Mouse (Mus musculus): Measurements from ENCODE around the gene F12. TPM values are rescaled to one million over a fixed set of nuclear protein-coding genes. Genes with fewer than 3 reads are reported as not detected.

F12 gene
- total RNA-seq (2015) (0.13 and 0.21 TPM in 2 replicates), total RNA-seq (2017) (not detected in 2 replicates)

DNA sequence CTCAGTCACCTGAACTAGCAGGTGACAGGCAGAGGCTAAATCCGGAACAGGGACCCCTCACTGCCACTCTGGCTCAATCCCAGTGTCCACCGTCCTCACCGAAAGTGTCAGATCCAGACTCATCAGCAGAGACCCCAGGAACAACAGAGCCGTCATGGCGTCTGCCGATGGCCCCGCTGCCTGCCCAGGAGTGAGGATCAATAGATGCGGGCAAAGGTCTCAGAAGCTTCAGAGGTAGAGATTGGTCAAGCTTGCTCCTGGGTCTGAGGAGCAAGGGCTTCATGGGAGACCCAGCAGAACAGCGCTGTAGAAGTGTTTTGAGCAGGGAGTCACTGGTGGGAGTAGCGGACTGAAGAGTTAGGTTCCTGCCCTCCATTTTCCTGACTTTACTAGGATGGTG lies at the start of gene F12:
F12 (minus strand) TSS at position 181 of the 400 bp plus-strand sequence.
- no peak for ATAC-seq (ENCODE audit: poor library complexity, severe bottlenecking)

- ATAC-seq (ENCODE audit: poor library complexity, severe bottlenecking), result no peak
Observed at GRCm38 (mm10) chr13:55476256-55476655, 49.7 kb upstream of the F12 start.

DNA sequence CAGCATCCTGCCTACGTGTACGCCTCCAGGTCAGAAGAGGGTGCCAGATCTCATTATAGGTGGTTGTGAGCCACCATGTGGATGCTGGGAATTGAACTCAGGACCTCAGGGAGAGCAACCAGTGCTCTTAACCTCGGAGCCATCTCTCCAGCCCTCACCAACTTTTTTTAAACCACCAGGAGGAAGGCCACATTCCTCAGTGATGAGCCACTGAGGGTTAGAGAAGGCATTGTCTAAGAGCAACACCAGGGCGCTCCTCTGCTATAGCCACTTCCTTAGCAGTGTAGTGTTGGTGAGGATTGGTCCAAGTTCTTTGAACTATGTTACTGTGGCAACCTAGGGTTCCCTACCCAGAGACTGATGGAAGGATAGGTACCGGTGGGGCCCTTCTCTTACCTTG lies 49.2 kb upstream of the F12 start:
- ATAC-seq (ENCODE audit: poor library complexity, severe bottlenecking), result no peak

GRCm38 (mm10) chr13:55474621-55475069 lies 48.1 kb upstream of the F12 start:
- no peak for ATAC-seq (ENCODE audit: poor library complexity, severe bottlenecking)

DNA sequence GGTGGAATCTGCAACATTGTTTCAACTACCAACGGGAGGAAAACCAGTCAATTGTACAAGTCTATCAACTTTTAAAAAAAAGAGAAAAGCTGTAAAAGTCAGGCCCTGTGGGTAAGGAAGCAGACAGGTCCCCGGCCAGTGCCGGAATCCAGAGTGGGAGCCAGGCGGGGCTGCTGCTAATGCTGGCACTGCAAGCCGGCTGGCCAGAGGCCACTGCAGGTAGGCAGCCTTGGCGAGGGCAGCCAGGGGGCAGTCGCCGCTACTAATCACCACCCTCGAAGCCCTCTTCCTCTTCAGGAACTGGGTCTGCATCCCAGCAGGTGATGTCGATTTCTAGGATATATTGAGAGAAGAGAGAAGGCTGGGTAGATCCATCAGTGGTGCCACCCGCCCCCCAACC lies 47.4 kb upstream of the F12 start:
- ATAC-seq (ENCODE audit: poor library complexity, severe bottlenecking), result no peak

- no peak for ATAC-seq (ENCODE audit: poor library complexity, severe bottlenecking)
Observed at GRCm38 (mm10) chr13:55473076-55473831, 46.7 kb upstream of the F12 start.

DNA sequence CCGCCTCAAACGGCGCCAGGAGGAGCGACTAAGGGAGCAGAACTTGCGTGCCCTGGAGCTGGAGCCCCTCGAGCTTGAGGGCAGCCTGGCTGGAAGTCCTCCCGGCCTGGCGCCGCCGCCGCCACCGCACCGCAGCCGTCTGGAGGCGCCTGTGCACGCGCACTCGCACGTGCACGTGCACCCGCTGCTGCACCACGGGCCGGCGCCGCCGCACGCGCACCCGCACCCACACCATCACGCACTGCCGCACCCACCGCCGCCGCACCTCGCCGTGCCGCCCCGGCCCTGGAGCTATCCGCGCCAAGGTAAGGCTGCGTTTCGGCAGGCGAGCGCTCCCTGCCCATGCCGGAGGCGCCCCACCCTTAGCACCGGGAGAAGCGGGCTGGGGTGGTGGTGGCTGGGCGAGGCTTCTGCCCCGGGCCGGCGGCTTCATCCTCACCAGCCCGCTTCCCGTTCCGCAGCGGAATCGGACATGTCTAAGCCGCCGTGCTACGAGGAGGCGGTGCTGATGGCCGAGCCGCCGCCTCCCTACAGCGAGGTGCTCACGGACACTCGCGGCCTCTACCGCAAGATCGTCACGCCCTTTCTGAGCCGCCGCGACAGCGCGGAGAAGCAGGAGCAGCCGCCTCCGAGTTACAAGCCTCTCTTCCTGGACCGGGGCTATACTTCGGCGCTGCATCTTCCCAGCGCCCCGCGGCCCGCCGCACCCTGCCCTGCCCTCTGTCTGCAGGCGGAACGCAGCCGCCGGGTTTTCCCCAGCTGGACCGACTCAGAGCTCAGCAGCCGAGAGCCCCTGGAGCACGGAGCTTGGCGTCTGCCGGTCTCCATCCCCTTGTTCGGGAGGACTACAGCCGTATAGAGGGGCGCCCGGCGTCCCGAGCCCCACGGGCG lies 45.8 kb upstream of the F12 start:
- ATAC-seq (ENCODE audit: poor library complexity, severe bottlenecking), result peak; percentile 55

DNA sequence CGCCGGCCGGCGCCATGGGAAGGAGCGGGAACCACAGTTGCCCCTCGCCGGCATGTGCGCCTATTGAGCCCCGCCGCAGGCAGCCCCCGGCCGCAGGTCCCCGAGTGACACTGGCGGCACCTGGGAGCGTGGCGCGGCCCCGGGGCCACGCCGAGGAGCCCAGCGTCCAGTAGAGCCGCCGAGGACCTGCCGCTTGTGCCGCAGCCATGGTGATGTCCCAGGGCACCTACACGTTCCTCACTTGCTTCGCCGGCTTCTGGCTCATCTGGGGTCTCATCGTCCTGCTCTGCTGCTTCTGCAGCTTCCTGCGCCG lies 45.2 kb upstream of the F12 start:
- ATAC-seq (ENCODE audit: poor library complexity, severe bottlenecking), result no peak

- ATAC-seq (ENCODE audit: poor library complexity, severe bottlenecking), result peak; percentile 54
Observed at GRCm38 (mm10) chr13:55471156-55471818, 44.7 kb upstream of the F12 start.

DNA sequence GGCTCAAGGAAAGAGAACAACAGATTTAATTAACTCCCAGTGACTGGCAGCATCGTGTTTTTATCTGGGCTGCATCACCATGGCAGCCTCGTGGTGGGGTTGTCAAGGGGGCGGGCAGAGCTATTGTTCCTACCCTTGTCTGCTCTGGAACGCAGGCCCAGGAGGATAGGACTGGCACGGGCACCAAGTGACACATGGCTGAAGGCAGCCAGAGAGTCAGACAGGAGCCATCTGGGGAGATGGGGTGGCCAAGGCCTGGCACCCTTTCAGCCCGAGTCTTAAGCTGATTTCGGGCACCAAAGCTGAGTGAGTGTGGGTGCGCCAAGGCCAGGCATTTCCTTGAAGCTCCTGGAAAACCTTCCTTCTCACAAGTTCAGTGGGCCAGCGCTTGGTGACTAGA lies 43.8 kb upstream of the F12 start:
- no peak for ATAC-seq (ENCODE audit: poor library complexity, severe bottlenecking)

- ATAC-seq (ENCODE audit: poor library complexity, severe bottlenecking), result no peak
Observed at GRCm38 (mm10) chr13:55468851-55469560, 42.4 kb upstream of the F12 start.

- peak; percentile 31; the same call in 1 of the 2 replicates for ATAC-seq (ENCODE audit: poor library complexity, severe bottlenecking)
Observed at GRCm38 (mm10) chr13:55465830-55466440, 39.3 kb upstream of the F12 start.

DNA sequence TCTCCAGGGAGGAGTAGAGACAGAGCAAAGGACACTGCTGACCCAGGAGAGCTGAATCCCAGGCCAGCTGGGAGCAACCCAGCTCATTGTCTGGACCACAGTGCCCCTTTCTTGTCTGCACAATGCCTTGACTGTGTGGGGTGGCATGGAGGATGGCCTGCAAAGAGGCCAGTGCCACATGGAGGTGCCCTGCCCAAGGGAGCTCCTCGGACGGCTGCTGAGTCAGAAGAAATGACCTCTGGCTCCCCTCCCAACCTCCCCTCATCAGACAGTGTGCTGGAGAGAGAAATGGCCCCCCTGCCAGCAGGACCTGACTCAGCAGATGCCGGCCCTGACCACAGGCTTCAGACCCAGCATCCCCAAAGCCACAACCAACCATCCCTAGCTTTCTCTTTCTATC lies 38.6 kb upstream of the F12 start:
- ATAC-seq (ENCODE audit: poor library complexity, severe bottlenecking), result peak; percentile 27

- ATAC-seq (ENCODE audit: poor library complexity, severe bottlenecking), result peak; percentile 21; the same call in 1 of the 2 replicates
Observed at GRCm38 (mm10) chr13:55464027-55464884, 37.7 kb upstream of the F12 start, which contains the start of gene Prr7. Gene Prr7, plus strand, starts transcription at chr13:55464267.

- ATAC-seq (ENCODE audit: poor library complexity, severe bottlenecking), result no peak
Observed at GRCm38 (mm10) chr13:55463399-55464026, 36.9 kb upstream of the F12 start.

GRCm38 (mm10) chr13:55462965-55463364 lies 36.4 kb upstream of the F12 start:
- ATAC-seq (ENCODE audit: poor library complexity, severe bottlenecking), result no peak

- no peak for ATAC-seq (ENCODE audit: poor library complexity, severe bottlenecking)
Observed at GRCm38 (mm10) chr13:55451785-55452549, 25.4 kb upstream of the F12 start.

DNA sequence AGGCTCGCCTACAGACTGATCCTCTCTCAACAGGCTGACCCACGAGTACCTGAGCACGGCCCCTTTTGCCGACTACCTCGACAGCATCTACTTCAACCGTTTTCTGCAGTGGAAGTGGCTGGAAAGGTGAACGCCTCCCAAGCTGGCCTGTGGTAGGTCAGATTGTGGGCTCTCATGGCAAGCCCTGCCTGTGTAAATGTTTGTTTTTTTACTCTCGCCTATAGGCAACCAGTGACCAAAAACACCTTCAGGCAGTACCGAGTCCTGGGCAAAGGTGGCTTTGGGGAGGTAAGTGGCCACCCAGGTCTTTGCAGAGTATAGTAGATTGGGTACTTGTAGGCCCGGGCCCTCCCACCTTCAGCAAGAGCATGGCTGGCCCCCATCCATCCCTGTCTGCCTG lies 24.7 kb upstream of the F12 start:
- ATAC-seq (ENCODE audit: poor library complexity, severe bottlenecking), result no peak
